Mouse (Mus musculus): ENCODE results near the gene Etv6.

The Etv6 gene

GRCm38 (mm10) chr6:134252081-134252755 lies 216.7 kb downstream of the Etv6 start:
- DNase-seq (ENCODE audit: low spot score): no peak

GRCm38 (mm10) chr6:134256369-134256768 lies 220.9 kb downstream of the Etv6 start:
- no peak for DNase-seq (ENCODE audit: low spot score)

GRCm38 (mm10) chr6:134259913-134260312 lies 224.4 kb downstream of the Etv6 start:
- no peak for DNase-seq (ENCODE audit: low spot score)

- DNase-seq (ENCODE audit: low spot score): no peak
These were observed 226.4 kb downstream of the Etv6 start for GRCm38 (mm10) chr6:134261904-134262303.

GRCm38 (mm10) chr6:134262383-134262782 lies 226.9 kb downstream of the Etv6 start:
- DNase-seq (ENCODE audit: low spot score): no peak

GRCm38 (mm10) chr6:134262911-134263607 lies 227.6 kb downstream of the Etv6 start:
- DNase-seq (ENCODE audit: low spot score): no peak

- DNase-seq (ENCODE audit: low spot score): no peak
These were observed 238.4 kb downstream of the Etv6 start for GRCm38 (mm10) chr6:134273884-134274283.

- DNase-seq (ENCODE audit: low spot score): no peak
These were observed 241.5 kb downstream of the Etv6 start for GRCm38 (mm10) chr6:134276954-134277353.

- no peak for DNase-seq (ENCODE audit: low spot score)
These were observed 246.6 kb downstream of the Etv6 start for GRCm38 (mm10) chr6:134282095-134282494.

GRCm38 (mm10) chr6:134291823-134292222 lies 256.3 kb downstream of the Etv6 start:
- no peak for DNase-seq (ENCODE audit: low spot score)

GRCm38 (mm10) chr6:134292404-134292803 lies 256.9 kb downstream of the Etv6 start:
- DNase-seq (ENCODE audit: low spot score): no peak

GRCm38 (mm10) chr6:134293615-134294508 lies 258.4 kb downstream of the Etv6 start:
- no peak for DNase-seq (ENCODE audit: low spot score)

GRCm38 (mm10) chr6:134297884-134298619 lies 262.6 kb downstream of the Etv6 start:
- DNase-seq (ENCODE audit: low spot score): no peak

GRCm38 (mm10) chr6:134301951-134302350 lies 266.5 kb downstream of the Etv6 start:
- DNase-seq (ENCODE audit: low spot score): no peak

GRCm38 (mm10) chr6:134311346-134311745 lies 275.8 kb downstream of the Etv6 start:
- DNase-seq (ENCODE audit: low spot score): no peak

GRCm38 (mm10) chr6:134312571-134312970 lies 277.1 kb downstream of the Etv6 start:
- no peak for DNase-seq (ENCODE audit: low spot score)

- no peak for DNase-seq (ENCODE audit: low spot score)
These were observed 281.9 kb downstream of the Etv6 start for GRCm38 (mm10) chr6:134317371-134317770.
